Mouse (Mus musculus) limb, embryonic 12.5 days (tissue): ENCODE results near the gene 4932438A13Rik. TPM values are rescaled to one million over a fixed set of nuclear protein-coding genes. Genes with fewer than 3 reads are reported as not detected.

Source experiments
- ATAC-seq: fragments of 200-750 bp; cut with Nextera tagmentation; 2 replicates; pipeline ENCODE4 v1.8.0; 2017; ENCODE audit warnings: low read depth, moderate TSS enrichment; ENCODE audit not compliant: insufficient number of reproducible peaks, insufficient read depth, low FRiP score, low TSS enrichment
- H3K27ac ChIP-seq: fragments of 300-500 bp; sonication (generic); 2 replicates; pipeline ENCODE4 v1.5.1; 2016; ENCODE audit warnings: mild to moderate bottlenecking, moderate library complexity
- H3K27me3 ChIP-seq: fragments of 300-500 bp; sonication (generic); 2 replicates; pipeline ENCODE4 v1.6.1; 2016; ENCODE audit warnings: mild to moderate bottlenecking, moderate library complexity
- H3K36me3 ChIP-seq: fragments of 300-500 bp; sonication (generic); 2 replicates; pipeline ENCODE4 v1.6.1; 2016; ENCODE audit warnings: mild to moderate bottlenecking, moderate library complexity
- H3K4me1 ChIP-seq: fragments of 300-500 bp; sonication (generic); replicated peaks from 2 replicates; pipeline ENCODE4 v1.6.1; 2016
- H3K4me2 ChIP-seq: fragments of 300-500 bp; sonication (generic); 2 replicates; pipeline ENCODE4 v1.6.1; 2016; ENCODE audit warnings: mild to moderate bottlenecking, moderate library complexity
- H3K4me3 ChIP-seq: fragments of 300-500 bp; sonication (generic); replicated peaks from 2 replicates; pipeline ENCODE4 v1.5.1; 2016; ENCODE audit warnings: mild to moderate bottlenecking
- H3K9ac ChIP-seq: fragments of 300-500 bp; sonication (generic); replicated peaks from 2 replicates; pipeline ENCODE4 v1.6.1; 2016; ENCODE audit warnings: mild to moderate bottlenecking, moderate library complexity
- H3K9me3 ChIP-seq: fragments of 300-500 bp; sonication (generic); 2 replicates; pipeline ENCODE4 v1.6.1; 2016; ENCODE audit warnings: mild to moderate bottlenecking, moderate library complexity
- WGBS: fragments of 180-500 bp; shearing (Covaris S2); methylation state at CpG from one replicate; pipeline ENCODE4 v1.1.7; 2016; 5-methylcytosine and 5-hydroxymethylcytosine counted together
- polyA plus RNA-seq: library from polyadenylated mRNA; unstranded; fragments of >200 nt; fragmentation: Nextera tagmentation; extraction: Ambion mirVana; gene quantifications from 2 replicates; pipeline ENCODE4 v1.2.1, GENCODE M21; 2016

Gene 4932438A13Rik
- polyA plus RNA-seq, 1 experiment from 2014 or later = 50.4 TPM

- Histone ChIP-seq H3K27ac (no peak overlapping the region), H3K4me2 (no peak overlapping the region), H3K4me1 (peaks cover 9% of the 10 kb centered on the region; the same call in 1 of the 2 replicates), H3K9ac (no peak overlapping the region), H3K9me3 (no peaks in the 10 kb centered on the region), H3K36me3 (no peaks in the 10 kb centered on the region), H3K27me3 (peaks cover 7% of the 10 kb centered on the region; the same call in 1 of the 2 replicates), H3K4me3 (no peak overlapping the region)
- 86% methylated on average over 7 of the region's 7 CpGs for WGBS
- no peak for ATAC-seq
Observed at GRCm38 (mm10) chr3:36836833-36837232, 26.1 kb upstream of the 4932438A13Rik start.

DNA sequence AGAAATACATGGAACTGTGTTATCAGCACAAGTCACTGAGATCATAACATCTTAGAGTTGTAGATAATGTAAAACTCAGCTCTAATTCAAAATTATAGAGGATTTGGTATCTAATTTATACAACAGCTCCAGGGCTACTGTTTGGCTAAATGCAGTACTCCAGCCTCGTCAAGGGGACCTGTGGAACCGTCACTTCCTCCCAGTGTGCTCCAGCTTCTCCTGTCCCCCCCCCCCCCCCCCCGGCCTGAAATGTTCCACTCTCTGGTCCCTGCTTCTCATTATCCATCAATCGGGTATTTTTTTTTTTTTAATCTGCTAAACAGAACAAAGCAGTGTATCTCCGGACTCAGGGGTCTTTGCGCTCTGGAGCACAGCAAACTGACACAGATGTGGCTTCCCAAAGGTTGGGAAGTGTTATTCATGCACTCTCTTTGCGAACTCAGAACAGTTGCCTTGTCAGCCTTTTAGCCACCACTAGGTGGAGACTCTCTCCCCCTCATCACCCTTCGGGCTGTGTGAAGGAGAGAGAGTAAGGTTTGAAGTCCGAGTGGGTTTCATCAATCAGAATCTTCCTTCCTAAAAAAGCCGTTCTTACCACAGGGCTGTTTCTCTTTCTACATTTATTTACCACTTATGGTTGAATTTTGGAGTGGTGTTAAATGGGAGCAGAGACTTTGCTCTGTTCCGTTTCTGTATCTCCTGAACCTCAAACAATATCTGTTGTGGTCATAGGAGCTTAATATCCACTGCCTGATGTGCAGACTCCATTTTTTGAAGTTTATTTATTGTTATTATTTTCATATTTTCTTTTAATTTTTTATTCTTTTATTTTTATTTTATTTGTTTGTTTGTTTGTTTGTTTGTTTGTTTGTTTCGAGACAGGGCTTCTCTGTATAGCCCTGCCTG is 22.0 kb upstream of the 4932438A13Rik start:
- peak; percentile 76; the same call in 1 of the 2 replicates for ATAC-seq
- Histone ChIP-seq H3K27ac (no peak overlapping the region), H3K9me3 (peaks cover 5% of the 10 kb centered on the region; the same call in 1 of the 2 replicates), H3K36me3 (no peaks in the 10 kb centered on the region), H3K27me3 (peaks cover 7% of the 10 kb centered on the region; the same call in 1 of the 2 replicates), H3K9ac (no peak overlapping the region), H3K4me1 (peaks cover 2% of the 10 kb centered on the region; the same call in 1 of the 2 replicates), H3K4me3 (no peak overlapping the region), H3K4me2 (peak overlapping the region; percentile 34)
- 24% methylated on average over 12 of the region's 12 CpGs for WGBS

- Histone ChIP-seq H3K9me3 (no peaks in the 10 kb centered on the region), H3K4me3 (no peak overlapping the region), H3K27me3 (no peaks in the 10 kb centered on the region), H3K27ac (no peak overlapping the region), H3K9ac (no peak overlapping the region), H3K4me1 (no peaks in the 10 kb centered on the region), H3K4me2 (no peak overlapping the region), H3K36me3 (no peaks in the 10 kb centered on the region)
- ATAC-seq = no peak
- 56% methylated on average over 10 of the region's 10 CpGs for WGBS
Observed at GRCm38 (mm10) chr3:36853733-36854440, 9.0 kb upstream of the 4932438A13Rik start.

DNA sequence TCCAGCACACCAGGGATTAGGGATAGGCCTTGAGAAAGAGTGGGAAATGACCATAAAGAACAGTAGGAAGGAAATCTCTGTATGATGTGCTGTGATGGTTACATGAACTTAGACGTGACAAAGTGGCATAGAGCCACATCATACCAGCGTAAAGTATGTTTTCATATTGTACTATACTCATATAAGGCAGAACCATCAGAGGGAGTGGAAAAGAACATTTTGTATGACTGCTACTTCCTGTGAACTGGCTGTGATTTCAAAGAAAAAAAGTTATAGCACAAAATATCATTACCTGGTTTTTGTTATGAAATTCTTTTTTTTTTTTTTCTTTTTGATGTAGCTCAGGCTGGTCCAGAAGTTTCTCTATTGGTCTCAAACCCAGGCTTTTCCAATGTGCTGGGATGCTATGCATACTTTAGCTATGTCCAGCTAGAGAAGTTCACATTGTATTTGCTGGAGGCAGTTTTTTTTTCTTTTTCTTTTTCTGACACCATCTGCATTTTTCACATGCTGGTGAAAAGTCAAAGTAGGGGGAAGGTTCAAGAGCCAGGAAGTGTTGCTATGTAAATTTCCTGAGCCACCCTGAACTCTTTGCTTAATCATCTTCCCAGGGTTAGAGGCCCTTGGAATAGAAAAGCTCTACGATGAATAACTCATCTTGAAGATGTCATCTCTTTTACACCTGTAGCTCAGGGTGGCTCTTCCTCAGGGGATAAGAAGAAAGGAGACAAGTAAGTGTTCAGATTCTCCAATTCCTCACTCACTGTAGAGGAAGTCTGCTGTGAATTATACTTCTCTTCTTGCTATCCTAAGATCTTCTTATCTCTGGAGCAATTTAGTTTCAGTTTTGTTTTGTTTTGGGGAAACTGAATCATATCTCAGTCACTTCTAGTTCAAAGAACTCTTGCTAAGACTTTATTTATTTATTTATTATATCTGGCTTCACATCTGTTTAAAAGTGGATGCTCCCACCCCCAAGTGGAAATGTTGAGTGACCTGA is 1.2 kb upstream of the 4932438A13Rik start:
- Histone ChIP-seq H3K36me3 (peaks cover 20% of the 10 kb centered on the region), H3K9ac (no peak overlapping the region), H3K27me3 (no peaks in the 10 kb centered on the region), H3K9me3 (no peaks in the 10 kb centered on the region), H3K4me1 (peaks cover 6% of the 10 kb centered on the region), H3K27ac (no peak overlapping the region), H3K4me2 (no peak overlapping the region), H3K4me3 (no peak overlapping the region)
- ATAC-seq = no peak
- WGBS = 93% methylated on average over 3 of the region's 3 CpGs

DNA sequence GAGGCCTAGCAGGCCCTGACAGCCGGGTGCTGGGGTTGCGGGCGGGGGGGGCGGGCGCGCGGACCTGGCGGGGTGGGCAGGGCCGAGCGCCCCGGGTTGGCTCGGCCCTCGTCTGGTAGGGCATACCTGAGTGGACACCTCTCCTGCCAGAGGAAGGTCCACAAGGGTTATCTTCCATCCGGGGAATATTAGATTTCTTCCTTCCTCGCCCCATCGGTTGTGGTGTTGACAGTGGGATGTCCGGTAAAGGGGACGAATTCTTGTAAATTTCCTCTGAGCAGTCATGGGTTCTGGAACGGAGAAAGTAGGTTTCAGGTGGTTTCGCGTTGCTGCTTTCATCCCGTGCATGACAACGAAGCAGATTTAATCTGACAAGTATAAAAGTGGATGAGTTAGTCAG is 523 bp downstream of the 4932438A13Rik start:
- 3% methylated on average over 21 of the region's 23 CpGs for WGBS
- Histone ChIP-seq H3K4me1 (peaks cover 6% of the 10 kb centered on the region), H3K9me3 (no peaks in the 10 kb centered on the region), H3K27ac (peak overlapping the region; percentile 84), H3K9ac (peak overlapping the region; percentile 85), H3K4me2 (peak overlapping the region; percentile 68), H3K4me3 (peak overlapping the region; percentile 87), H3K27me3 (no peaks in the 10 kb centered on the region), H3K36me3 (peaks cover 26% of the 10 kb centered on the region)
- no peak; the same call in 1 of the 2 replicates for ATAC-seq

- whole genome bisulfite sequencing = 76% methylated on average over 4 of the region's 4 CpGs
- H3K4me3 ChIP-seq = peak overlapping the region; percentile 87
- peak overlapping the region; percentile 68 for H3K4me2 ChIP-seq
- no peak for ATAC-seq
- peaks cover 26% of the 10 kb centered on the region for H3K36me3 ChIP-seq
- H3K9ac ChIP-seq = peak overlapping the region; percentile 85
- H3K9me3 ChIP-seq = no peaks in the 10 kb centered on the region
- peaks cover 6% of the 10 kb centered on the region for H3K4me1 ChIP-seq
- H3K27me3 ChIP-seq = no peaks in the 10 kb centered on the region
- H3K27ac ChIP-seq = no peak overlapping the region
Observed at GRCm38 (mm10) chr3:36863881-36864280, 977 bp downstream of the 4932438A13Rik start.

DNA sequence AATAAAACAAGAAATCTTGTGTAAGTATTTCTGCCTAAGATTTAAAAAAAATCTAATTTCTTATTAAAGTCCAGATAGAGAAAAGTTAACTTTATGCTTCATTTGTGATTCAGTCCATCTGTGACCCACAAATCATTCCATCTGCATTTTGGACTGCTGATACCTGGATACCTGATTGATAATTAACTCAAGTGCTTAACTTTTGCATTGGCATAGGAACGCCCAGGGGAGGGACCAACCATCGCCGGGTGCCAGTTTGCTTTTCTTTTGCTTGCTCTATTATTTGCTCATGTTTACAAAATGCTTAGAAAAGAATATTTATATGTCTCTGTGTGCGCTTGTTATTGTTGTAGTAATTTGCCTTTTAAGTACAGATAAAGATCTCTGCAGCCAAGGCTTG is 1.6 kb downstream of the 4932438A13Rik start:
- WGBS = 96% methylated on average over 4 of the region's 4 CpGs
- no peaks in the 10 kb centered on the region for H3K9me3 ChIP-seq
- no peak overlapping the region for H3K9ac ChIP-seq
- no peak for ATAC-seq
- no peak overlapping the region for H3K27ac ChIP-seq
- no peak overlapping the region for H3K4me3 ChIP-seq
- peaks cover 6% of the 10 kb centered on the region for H3K4me1 ChIP-seq
- H3K27me3 ChIP-seq = no peaks in the 10 kb centered on the region
- peaks cover 26% of the 10 kb centered on the region for H3K36me3 ChIP-seq
- H3K4me2 ChIP-seq = no peak overlapping the region

GRCm38 (mm10) chr3:36905372-36905771 is 42.5 kb downstream of the 4932438A13Rik start:
- no peaks in the 10 kb centered on the region for H3K4me1 ChIP-seq
- WGBS = 95% methylated on average over 3 of the region's 3 CpGs
- H3K4me3 ChIP-seq = no peak overlapping the region
- no peaks in the 10 kb centered on the region for H3K27me3 ChIP-seq
- no peak overlapping the region for H3K4me2 ChIP-seq
- H3K9me3 ChIP-seq = no peaks in the 10 kb centered on the region
- H3K36me3 ChIP-seq = peaks cover 19% of the 10 kb centered on the region
- H3K9ac ChIP-seq = no peak overlapping the region
- H3K27ac ChIP-seq = no peak overlapping the region
- ATAC-seq = no peak

DNA sequence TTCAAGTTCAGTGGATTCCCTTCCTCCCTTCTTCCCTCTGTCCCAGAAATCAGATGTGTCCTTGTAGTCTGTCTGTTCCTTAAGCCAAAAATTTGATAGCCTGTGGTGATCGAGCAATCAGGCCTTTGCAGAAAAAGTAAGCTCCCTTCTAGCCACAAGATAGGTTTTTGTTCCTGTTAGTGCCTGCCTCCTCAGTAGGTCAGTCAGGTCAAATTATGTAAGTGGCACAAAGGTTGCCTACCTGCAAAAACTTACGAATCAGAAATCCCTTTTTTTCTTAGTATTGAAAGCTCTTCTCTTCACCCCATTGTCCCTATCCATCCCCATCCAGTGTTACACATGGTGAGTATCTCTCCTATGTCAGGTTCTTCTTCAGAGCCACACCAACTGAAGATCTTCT is 54.9 kb downstream of the 4932438A13Rik start:
- 97% methylated on average over 2 of the region's 2 CpGs for WGBS

DNA sequence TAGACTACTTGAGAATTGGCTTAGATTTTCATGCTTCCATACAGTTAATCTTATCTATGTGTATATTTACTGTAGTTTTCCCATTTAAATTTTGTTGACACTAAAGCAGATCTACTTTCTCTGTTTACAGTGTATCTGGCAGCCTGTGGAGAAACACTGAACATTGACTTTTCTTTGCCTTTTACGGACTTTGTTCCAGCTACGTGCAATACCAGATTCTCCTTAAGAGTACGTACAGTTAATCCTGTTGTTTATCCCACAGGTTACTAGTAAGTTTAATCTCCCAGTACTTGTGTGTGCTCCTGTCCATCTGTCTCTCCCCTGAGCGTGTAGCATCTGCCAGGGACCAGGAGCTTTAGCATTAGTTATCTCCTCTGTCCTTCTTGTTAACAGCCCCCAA is 55.4 kb downstream of the 4932438A13Rik start:
- Histone ChIP-seq H3K9me3 (no peaks in the 10 kb centered on the region), H3K4me3 (no peak overlapping the region), H3K27me3 (no peaks in the 10 kb centered on the region), H3K4me2 (no peak overlapping the region), H3K36me3 (peaks cover 29% of the 10 kb centered on the region), H3K9ac (no peak overlapping the region), H3K4me1 (no peaks in the 10 kb centered on the region), H3K27ac (no peak overlapping the region)
- no peak for ATAC-seq
- 88% methylated on average over 4 of the region's 4 CpGs for WGBS

More for the DNA sequence above, 54.9 kb downstream of the 4932438A13Rik start:
- Histone ChIP-seq H3K36me3 (peaks cover 31% of the 10 kb centered on the region), H3K4me2 (no peak overlapping the region), H3K9ac (no peak overlapping the region), H3K9me3 (no peaks in the 10 kb centered on the region), H3K4me3 (no peak overlapping the region), H3K27me3 (no peaks in the 10 kb centered on the region), H3K4me1 (no peaks in the 10 kb centered on the region), H3K27ac (no peak overlapping the region)
- no peak for ATAC-seq
